Mouse (Mus musculus): ENCODE measurements around the gene Gm20388. TPM values are rescaled to one million over a fixed set of nuclear protein-coding genes. Genes with fewer than 3 reads are reported as not detected.

Gene Gm20388
- polyA plus RNA-seq, 1 experiment from 2014 or later = 4.4 TPM

GRCm38 (mm10) chr8:120016424-120016823 is 105.8 kb downstream of the Gm20388 start:
- H3K4me3 ChIP-seq (replicated peaks) = no peak overlapping the region
- peaks cover 17% of the 10 kb centered on the region; the same call in 1 of the 2 replicates for H3K4me1 ChIP-seq (replicated peaks)
- no peaks in the 10 kb centered on the region for H3K27me3 ChIP-seq
- H3K9me3 ChIP-seq = no peaks in the 10 kb centered on the region
- no peak for ATAC-seq
- no peak overlapping the region for H3K9ac ChIP-seq (replicated peaks)
- H3K36me3 ChIP-seq = no peaks in the 10 kb centered on the region
- no peak overlapping the region for H3K4me2 ChIP-seq (replicated peaks)
- 81% methylated on average over 7 of the region's 7 CpGs for WGBS
- H3K27ac ChIP-seq = no peak overlapping the region

DNA sequence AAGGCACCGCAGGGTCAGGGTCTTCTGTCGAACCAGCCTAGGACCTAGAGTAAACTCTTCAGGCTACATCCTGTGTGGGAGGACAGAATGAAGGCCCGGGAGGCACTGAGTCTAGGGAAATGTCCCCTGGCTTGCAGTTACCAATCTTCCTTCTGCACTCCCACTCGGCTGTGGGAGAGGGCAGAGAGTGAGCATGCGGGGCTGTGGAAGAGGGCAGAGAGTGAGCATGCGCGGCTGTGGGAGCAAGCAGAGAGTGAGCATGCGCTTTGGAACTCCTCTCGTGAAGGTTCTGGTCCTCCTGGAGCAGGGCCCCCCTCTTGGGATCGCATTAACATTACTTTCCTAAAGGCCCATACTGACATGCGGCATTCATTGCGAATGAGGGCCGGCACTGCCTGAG is 106.7 kb downstream of the Gm20388 start:
- Histone ChIP-seq H3K9me3 (no peaks in the 10 kb centered on the region), H3K9ac (replicated peaks) (no peak overlapping the region), H3K4me2 (replicated peaks) (no peak overlapping the region), H3K27ac (no peak overlapping the region), H3K4me1 (replicated peaks) (peaks cover 17% of the 10 kb centered on the region; the same call in 1 of the 2 replicates), H3K27me3 (no peaks in the 10 kb centered on the region), H3K36me3 (no peaks in the 10 kb centered on the region), H3K4me3 (replicated peaks) (no peak overlapping the region)
- no peak for ATAC-seq
- WGBS = 93% methylated on average over 13 of the region's 13 CpGs

DNA sequence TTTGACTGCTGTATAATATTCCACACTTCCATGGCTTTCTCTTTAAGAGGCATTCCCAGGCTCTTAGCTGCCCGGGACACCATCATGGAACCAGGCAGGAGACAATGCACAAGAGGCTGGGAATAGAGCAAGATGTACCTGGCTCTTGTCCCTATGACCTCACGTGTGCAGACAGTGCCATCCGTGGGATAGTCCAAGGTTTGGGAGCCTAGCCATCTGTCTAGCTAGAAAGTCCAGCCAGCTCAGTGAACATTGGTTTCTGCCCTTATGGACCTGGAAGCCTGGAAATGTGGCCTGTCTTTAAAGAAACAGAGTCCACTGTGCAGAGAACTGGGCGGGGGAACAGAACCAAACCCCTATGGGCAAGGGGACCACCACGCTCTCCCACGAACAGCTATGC is 107.1 kb downstream of the Gm20388 start:
- no peak for ATAC-seq
- no peak overlapping the region for H3K4me2 ChIP-seq (replicated peaks)

GRCm38 (mm10) chr8:120018379-120018778 is 107.7 kb downstream of the Gm20388 start:
- ATAC-seq = no peak
- no peaks in the 10 kb centered on the region for H3K9me3 ChIP-seq
- H3K9ac ChIP-seq (replicated peaks) = no peak overlapping the region
- no peak overlapping the region for H3K27ac ChIP-seq
- H3K4me2 ChIP-seq (replicated peaks) = no peak overlapping the region
- H3K4me1 ChIP-seq (replicated peaks) = peaks cover 14% of the 10 kb centered on the region; the same call in 1 of the 2 replicates
- H3K27me3 ChIP-seq = no peaks in the 10 kb centered on the region
- no peaks in the 10 kb centered on the region for H3K36me3 ChIP-seq
- no peak overlapping the region for H3K4me3 ChIP-seq (replicated peaks)
- WGBS = 43% methylated on average over 6 of the region's 6 CpGs

More for the DNA sequence above, 107.1 kb downstream of the Gm20388 start:
- no peaks in the 10 kb centered on the region for H3K9me3 ChIP-seq
- no peak overlapping the region for H3K4me3 ChIP-seq (replicated peaks)
- H3K36me3 ChIP-seq = no peaks in the 10 kb centered on the region
- no peak overlapping the region for H3K27ac ChIP-seq
- WGBS = 95% methylated on average over 6 of the region's 6 CpGs
- no peaks in the 10 kb centered on the region for H3K27me3 ChIP-seq
- peaks cover 17% of the 10 kb centered on the region; the same call in 1 of the 2 replicates for H3K4me1 ChIP-seq (replicated peaks)
- no peak overlapping the region for H3K9ac ChIP-seq (replicated peaks)

GRCm38 (mm10) chr8:120019297-120019696 is 108.7 kb downstream of the Gm20388 start:
- peaks cover 14% of the 10 kb centered on the region; the same call in 1 of the 2 replicates for H3K4me1 ChIP-seq (replicated peaks)
- H3K4me2 ChIP-seq (replicated peaks) = no peak overlapping the region
- WGBS = 83% methylated on average over 5 of the region's 5 CpGs
- no peak for ATAC-seq
- no peak overlapping the region for H3K4me3 ChIP-seq (replicated peaks)
- H3K27ac ChIP-seq = no peak overlapping the region
- no peak overlapping the region for H3K9ac ChIP-seq (replicated peaks)
- H3K9me3 ChIP-seq = no peaks in the 10 kb centered on the region
- no peaks in the 10 kb centered on the region for H3K27me3 ChIP-seq
- no peaks in the 10 kb centered on the region for H3K36me3 ChIP-seq

GRCm38 (mm10) chr8:120020298-120020697 is 109.7 kb downstream of the Gm20388 start:
- Histone ChIP-seq H3K36me3 (no peaks in the 10 kb centered on the region), H3K27me3 (no peaks in the 10 kb centered on the region), H3K4me3 (replicated peaks) (no peak overlapping the region), H3K4me1 (replicated peaks) (peaks cover 14% of the 10 kb centered on the region; the same call in 1 of the 2 replicates), H3K9me3 (no peaks in the 10 kb centered on the region), H3K4me2 (replicated peaks) (no peak overlapping the region), H3K27ac (no peak overlapping the region), H3K9ac (replicated peaks) (no peak overlapping the region)
- ATAC-seq = no peak
- 68% methylated on average over 7 of the region's 7 CpGs for WGBS

DNA sequence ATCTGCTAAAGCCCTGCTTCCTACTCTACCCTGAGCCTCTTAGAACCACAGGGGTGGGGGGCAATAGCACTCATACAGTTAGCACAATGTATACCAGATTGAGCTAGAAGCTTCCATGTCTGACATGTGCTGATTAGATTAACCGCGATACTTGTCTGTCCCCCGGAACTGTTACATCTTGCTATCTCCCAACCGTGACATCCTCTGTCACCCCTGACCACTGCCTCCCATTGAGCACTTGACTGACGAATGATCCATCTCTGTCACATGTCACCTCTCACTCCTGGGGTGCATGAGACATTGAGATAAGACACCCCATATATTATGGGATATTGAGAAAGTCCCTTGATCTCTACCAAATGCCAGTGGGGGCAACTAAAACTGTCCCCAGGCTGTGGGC is 115.6 kb downstream of the Gm20388 start:
- H3K27ac ChIP-seq = no peak overlapping the region
- H3K4me1 ChIP-seq (replicated peaks) = no peaks in the 10 kb centered on the region
- no peak overlapping the region for H3K4me2 ChIP-seq (replicated peaks)
- H3K36me3 ChIP-seq = no peaks in the 10 kb centered on the region
- no peak for ATAC-seq
- H3K9me3 ChIP-seq = no peaks in the 10 kb centered on the region
- no peak overlapping the region for H3K9ac ChIP-seq (replicated peaks)
- no peak overlapping the region for H3K4me3 ChIP-seq (replicated peaks)
- H3K27me3 ChIP-seq = no peaks in the 10 kb centered on the region
- WGBS = 92% methylated on average over 5 of the region's 5 CpGs

GRCm38 (mm10) chr8:120026991-120027390 is 116.3 kb downstream of the Gm20388 start:
- Histone ChIP-seq H3K4me1 (replicated peaks) (no peaks in the 10 kb centered on the region), H3K4me3 (replicated peaks) (no peak overlapping the region), H3K9me3 (no peaks in the 10 kb centered on the region), H3K36me3 (no peaks in the 10 kb centered on the region), H3K9ac (replicated peaks) (no peak overlapping the region), H3K27ac (no peak overlapping the region), H3K4me2 (replicated peaks) (no peak overlapping the region), H3K27me3 (no peaks in the 10 kb centered on the region)
- no peak for ATAC-seq
- 91% methylated on average over 6 of the region's 6 CpGs for WGBS

DNA sequence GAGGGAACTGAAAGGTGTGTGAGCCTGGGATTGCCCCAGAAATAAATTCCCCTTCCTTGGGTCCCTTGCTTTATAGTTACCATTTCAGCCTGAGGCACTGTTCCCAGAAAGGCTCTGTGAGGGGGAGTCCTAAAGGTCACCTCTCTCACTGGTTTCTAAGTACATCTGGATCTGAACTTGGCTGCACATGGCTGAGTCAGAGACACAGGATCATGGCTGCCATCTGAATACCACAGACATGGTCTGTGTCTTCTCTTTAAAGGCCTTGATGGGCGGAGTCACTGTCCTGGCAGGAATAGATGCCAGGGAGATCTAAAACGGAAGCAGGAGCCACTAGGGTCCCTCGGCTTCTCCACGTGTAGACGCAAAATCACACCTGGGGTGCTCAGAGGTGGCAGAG is 119.8 kb downstream of the Gm20388 start:
- H3K27me3 ChIP-seq = no peaks in the 10 kb centered on the region
- WGBS = 76% methylated on average over 5 of the region's 5 CpGs
- H3K9ac ChIP-seq (replicated peaks) = no peak overlapping the region
- H3K36me3 ChIP-seq = no peaks in the 10 kb centered on the region
- no peak overlapping the region for H3K4me3 ChIP-seq (replicated peaks)
- H3K4me1 ChIP-seq (replicated peaks) = peaks cover 4% of the 10 kb centered on the region; the same call in 1 of the 2 replicates
- no peak for ATAC-seq
- no peak overlapping the region for H3K27ac ChIP-seq
- H3K9me3 ChIP-seq = no peaks in the 10 kb centered on the region
- no peak overlapping the region for H3K4me2 ChIP-seq (replicated peaks)

- no peak for ATAC-seq
- no peaks in the 10 kb centered on the region for H3K27me3 ChIP-seq
- H3K27ac ChIP-seq = no peak overlapping the region
- H3K4me1 ChIP-seq (replicated peaks) = peaks cover 4% of the 10 kb centered on the region; the same call in 1 of the 2 replicates
- no peaks in the 10 kb centered on the region for H3K9me3 ChIP-seq
- no peak overlapping the region for H3K4me2 ChIP-seq (replicated peaks)
- no peak overlapping the region for H3K4me3 ChIP-seq (replicated peaks)
- no peaks in the 10 kb centered on the region for H3K36me3 ChIP-seq
- 94% methylated on average over 5 of the region's 5 CpGs for WGBS
- no peak overlapping the region for H3K9ac ChIP-seq (replicated peaks)
These were observed 122.0 kb downstream of the Gm20388 start for GRCm38 (mm10) chr8:120032549-120033208.

DNA sequence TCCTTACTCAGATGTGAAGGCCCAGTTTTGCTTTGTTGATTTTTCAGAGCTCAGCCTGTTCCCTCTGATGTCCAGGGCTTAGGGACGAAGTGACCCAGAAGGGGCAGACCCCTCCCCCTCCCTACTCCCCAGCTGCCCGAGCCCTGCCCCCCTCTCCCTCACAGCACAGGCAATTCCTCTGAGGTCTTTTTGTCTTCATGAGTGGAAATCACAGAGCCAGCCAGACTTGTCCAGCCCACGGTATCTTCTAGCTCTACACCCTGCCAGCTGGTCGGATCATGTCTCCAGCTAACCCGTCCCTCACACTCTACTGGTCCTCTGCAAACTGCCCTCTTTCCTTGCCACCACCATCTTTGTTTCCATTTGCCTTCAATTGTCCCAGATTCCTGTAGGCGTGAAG is 123.8 kb downstream of the Gm20388 start:
- Histone ChIP-seq H3K4me1 (replicated peaks) (peaks cover 4% of the 10 kb centered on the region; the same call in 1 of the 2 replicates), H3K4me3 (replicated peaks) (no peak overlapping the region), H3K36me3 (no peaks in the 10 kb centered on the region), H3K9me3 (no peaks in the 10 kb centered on the region), H3K27me3 (no peaks in the 10 kb centered on the region), H3K9ac (replicated peaks) (no peak overlapping the region), H3K27ac (no peak overlapping the region), H3K4me2 (replicated peaks) (no peak overlapping the region)
- 30% methylated on average over 6 of the region's 6 CpGs for WGBS
- no peak for ATAC-seq

DNA sequence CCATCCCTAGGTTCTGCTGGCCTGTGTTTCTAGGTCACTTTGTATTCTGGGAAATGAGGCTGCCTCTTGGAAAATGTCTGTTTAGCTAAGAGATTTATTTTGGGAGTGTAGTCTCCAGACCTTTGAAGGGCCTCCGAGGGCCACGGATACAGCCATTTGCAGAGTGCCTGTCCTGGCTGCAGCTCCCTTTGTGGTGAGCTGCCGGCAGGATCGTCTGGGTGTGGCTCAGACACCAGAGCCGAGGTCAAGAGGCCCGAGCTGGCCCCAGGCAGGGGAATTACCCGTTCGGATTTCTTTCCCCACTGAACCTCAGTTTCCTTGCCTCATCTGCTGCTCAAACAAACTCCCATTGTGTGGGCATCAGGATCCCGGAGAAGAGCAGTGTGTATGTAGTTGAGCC is 125.5 kb downstream of the Gm20388 start:
- Histone ChIP-seq H3K4me3 (replicated peaks) (no peak overlapping the region), H3K4me2 (replicated peaks) (no peak overlapping the region), H3K27ac (no peak overlapping the region), H3K36me3 (no peaks in the 10 kb centered on the region), H3K9me3 (no peaks in the 10 kb centered on the region), H3K9ac (replicated peaks) (no peak overlapping the region), H3K27me3 (no peaks in the 10 kb centered on the region), H3K4me1 (replicated peaks) (peaks cover 4% of the 10 kb centered on the region; the same call in 1 of the 2 replicates)
- WGBS = 18% methylated on average over 9 of the region's 9 CpGs
- no peak for ATAC-seq

GRCm38 (mm10) chr8:120036578-120036977 is 125.9 kb downstream of the Gm20388 start:
- Histone ChIP-seq H3K36me3 (no peaks in the 10 kb centered on the region), H3K9me3 (no peaks in the 10 kb centered on the region), H3K4me3 (replicated peaks) (no peak overlapping the region), H3K4me2 (replicated peaks) (no peak overlapping the region), H3K27ac (no peak overlapping the region), H3K4me1 (replicated peaks) (peaks cover 4% of the 10 kb centered on the region; the same call in 1 of the 2 replicates), H3K9ac (replicated peaks) (no peak overlapping the region), H3K27me3 (no peaks in the 10 kb centered on the region)
- WGBS = 86% methylated on average over 4 of the region's 4 CpGs
- ATAC-seq = no peak

All from midbrain, embryonic 13.5 days (tissue).